Mouse (Mus musculus): ENCODE data around the gene Krt28.

GRCm38 (mm10) chr11:99389264-99389663 lies 14.6 kb upstream of the Krt28 start, which contains the start of gene Krt10:
- TF ChIP-seq CTCF (IDR thresholded peaks at IDR 0.05; ENCODE audit: low read depth) (no peak), EP300 (IDR thresholded peaks at IDR 0.05; ENCODE audit: low read depth) (no peak)

All from heart, postnatal 0 days (tissue).